Mouse (Mus musculus) hindbrain, embryonic 11.5 days (tissue): ENCODE measurements around the gene Tmem206. TPM values are rescaled to one million over a fixed set of nuclear protein-coding genes. Genes with fewer than 3 reads are reported as not detected.
A peak's percentile ranks its signal among the peaks of the same experiment; 100 is the strongest.

Source experiments
- ATAC-seq: fragments of 200-750 bp; cut with Nextera tagmentation; 2 replicates; pipeline ENCODE4 v1.8.0; 2017; ENCODE audit warnings: mild to moderate bottlenecking, moderate TSS enrichment, moderate library complexity; ENCODE audit not compliant: low FRiP score
- DNase-seq: peaks from one replicate; pipeline ENCODE4 v3.0.0-alpha.2; 2015; ENCODE audit warnings: low spot score
- H3K27ac ChIP-seq: fragments of 300-500 bp; sonication (generic); 2 replicates; pipeline ENCODE4 v1.5.1; 2014; ENCODE audit warnings: mild to moderate bottlenecking, low read depth, low read length
- H3K27me3 ChIP-seq: fragments of 300-500 bp; sonication (generic); 2 replicates; pipeline ENCODE4 v1.6.1; 2014; ENCODE audit warnings: mild to moderate bottlenecking, low read length, moderate library complexity, mixed read lengths; ENCODE audit not compliant: control insufficient read depth, insufficient read depth
- H3K36me3 ChIP-seq: fragments of 300-500 bp; sonication (generic); 2 replicates; pipeline ENCODE4 v1.6.1; 2014; ENCODE audit warnings: mild to moderate bottlenecking, low read length, moderate library complexity, mixed read lengths; ENCODE audit not compliant: control insufficient read depth, insufficient read depth
- H3K4me1 ChIP-seq: fragments of 300-500 bp; sonication (generic); replicated peaks from 2 replicates; pipeline ENCODE4 v1.6.1; 2014; ENCODE audit warnings: low read length, mixed read lengths; ENCODE audit not compliant: control insufficient read depth, insufficient read depth
- H3K4me2 ChIP-seq: fragments of 300-500 bp; sonication (generic); replicated peaks from 2 replicates; pipeline ENCODE4 v1.6.1; 2014; ENCODE audit warnings: mild to moderate bottlenecking, low read depth, low read length
- H3K4me3 ChIP-seq: fragments of 300-500 bp; sonication (generic); 2 replicates; pipeline ENCODE4 v1.5.1; 2014; ENCODE audit warnings: low read depth, low read length
- H3K9ac ChIP-seq: fragments of 300-500 bp; sonication (generic); 2 replicates; pipeline ENCODE4 v1.6.1; 2014; ENCODE audit warnings: low read depth, low read length
- H3K9me3 ChIP-seq: fragments of 300-500 bp; sonication (generic); 2 replicates; pipeline ENCODE4 v1.6.1; 2016; ENCODE audit warnings: low read length; ENCODE audit not compliant: control insufficient read depth
- WGBS: fragments of 180-500 bp; shearing (Covaris S2); extraction: QIAGEN DNeasy Blood & Tissue Kit; methylation state at CpG from one replicate; pipeline ENCODE4 v1.1.7; 2014; 5-methylcytosine and 5-hydroxymethylcytosine counted together
- polyA plus RNA-seq: library from polyadenylated mRNA; unstranded; fragments of >200 nt; fragmentation: Nextera tagmentation; extraction: Ambion mirVana; gene quantifications from 2 replicates; pipeline ENCODE4 v1.2.1, GENCODE M21; 2014

Tmem206 gene
- polyA plus RNA-seq, 1 experiment from 2014 or later, result 39.7 TPM

GRCm38 (mm10) chr1:191395871-191396433, 70.2 kb downstream of the Tmem206 start:
- DNase-seq (peak; percentile 57), ATAC-seq (no peak)
- Histone ChIP-seq H3K4me3 (peak overlapping the region; percentile 66), H3K4me1 (0 out of 2 replicates have a peak, but pooled peaks cover 2% of the 10 kb centered on the region), H3K9ac (peak overlapping the region; percentile 65), H3K9me3 (no peaks in the 10 kb centered on the region), H3K27me3 (no peaks in the 10 kb centered on the region), H3K27ac (no peak overlapping the region), H3K36me3 (no peaks in the 10 kb centered on the region), H3K4me2 (peak overlapping the region; percentile 75)
- WGBS, result under 1% methylated on average over 43 of the region's 43 CpGs

- H3K4me1 ChIP-seq, result 0 out of 2 replicates have a peak, but pooled peaks cover 2% of the 10 kb centered on the region
- no peaks in the 10 kb centered on the region for H3K36me3 ChIP-seq
- H3K9me3 ChIP-seq, result no peaks in the 10 kb centered on the region
- peak overlapping the region; percentile 75 for H3K4me2 ChIP-seq
- peak overlapping the region; percentile 66 for H3K4me3 ChIP-seq
- H3K27ac ChIP-seq, result peak overlapping the region; percentile 76
- peak overlapping the region; percentile 65 for H3K9ac ChIP-seq
- 1% methylated on average over 40 of the region's 74 CpGs for WGBS
- DNase-seq, result no peak
- peak; percentile 25 for ATAC-seq
- H3K27me3 ChIP-seq, result no peaks in the 10 kb centered on the region
These were observed 70.7 kb downstream of the Tmem206 start for GRCm38 (mm10) chr1:191396446-191396845.

GRCm38 (mm10) chr1:191396897-191397849, 71.5 kb downstream of the Tmem206 start:
- no peaks in the 10 kb centered on the region for H3K27me3 ChIP-seq
- H3K4me2 ChIP-seq, result peak overlapping the region; percentile 75
- H3K9me3 ChIP-seq, result no peaks in the 10 kb centered on the region
- ATAC-seq, result peak; percentile 99
- H3K4me1 ChIP-seq, result 0 out of 2 replicates have a peak, but pooled peaks cover 2% of the 10 kb centered on the region
- DNase-seq, result peak; percentile 100
- H3K9ac ChIP-seq, result peak overlapping the region; percentile 65
- 1% methylated on average over 73 of the region's 82 CpGs for WGBS
- H3K36me3 ChIP-seq, result no peaks in the 10 kb centered on the region
- peak overlapping the region; percentile 66 for H3K4me3 ChIP-seq
- peak overlapping the region; percentile 76 for H3K27ac ChIP-seq

Other genes with a start within 250 kb of the Tmem206 start
- 4.6 TPM in 2 replicates for gene Batf3, start 228.1 kb upstream of the Tmem206 start, polyA plus RNA-seq
- gene Fam71a, start 161.1 kb upstream of the Tmem206 start, polyA plus RNA-seq, result not detected in 2 replicates
- gene Atf3, start 107.9 kb upstream of the Tmem206 start, polyA plus RNA-seq, result 1.4 and 1.5 TPM in 2 replicates
- 85.1 and 85.4 TPM in 2 replicates for gene Nenf, start 7.7 kb upstream of the Tmem206 start, polyA plus RNA-seq
- 13.1 and 16.6 TPM in 2 replicates for gene Ppp2r5a, start 77.4 kb downstream of the Tmem206 start, polyA plus RNA-seq
- 53.4 and 53.6 TPM in 2 replicates for gene Dtl, start 249.6 kb downstream of the Tmem206 start, polyA plus RNA-seq
- gene Ints7, start 249.7 kb downstream of the Tmem206 start, polyA plus RNA-seq, result 50.0 and 50.2 TPM in 2 replicates